Mouse (Mus musculus) lung, adult 2 months (tissue): ENCODE data around the gene Pheta1. TPM values are rescaled to one million over a fixed set of nuclear protein-coding genes. Genes with fewer than 3 reads are reported as not detected.

Source experiments
- DNase-seq: peaks from one replicate; pipeline ENCODE4 v3.0.0; 2022
- H3K4me1 ChIP-seq: fragments of 200-500 bp; 2 replicates; pipeline ENCODE4 v1.6.1; 2011; ENCODE audit warnings: low read length; ENCODE audit not compliant: control insufficient read depth, insufficient read depth
- H3K4me3 ChIP-seq: fragments of 200-500 bp; replicated peaks from 2 replicates; pipeline ENCODE3; 2011; ENCODE audit warnings: low read depth, mild to moderate bottlenecking, control low read depth, low read length; ENCODE audit errors: extremely low read depth
- CTCF ChIP-seq: fragments of 200-500 bp; IDR thresholded peaks from 2 replicates; pipeline ENCODE4 v1.5.1; 2011; ENCODE audit warnings: mild to moderate bottlenecking, low read length, control low read depth; ENCODE audit not compliant: insufficient read depth
- POLR2A ChIP-seq: fragments of 200-500 bp; IDR thresholded peaks from 2 replicates; pipeline ENCODE4 v1.6.1; 2011; ENCODE audit warnings: low read depth, mild to moderate bottlenecking, control low read depth, low read length, borderline replicate concordance; ENCODE audit errors: extremely low read depth
- WGBS: fragments of 180-500 bp; shearing (Covaris S2); methylation state at CpG from one replicate; pipeline ENCODE4 v1.1.7; 2018; 5-methylcytosine and 5-hydroxymethylcytosine counted together
- polyA plus RNA-seq: library from polyadenylated mRNA; depleted of rRNA; stranded (reverse); fragments of >200 nt; gene quantifications from 2 replicates; pipeline ENCODE4 v1.2.3, GENCODE M21; 2012; rRNA removed

Gene Pheta1
- 20.4 and 25.3 TPM in 2 replicates for polyA plus RNA-seq

GRCm38 (mm10) chr5:121848743-121849142 is at the start of gene Pheta1:
Pheta1 (plus strand) TSS chr5:121848984.
- peak within 1 kb of the TSS; percentile 96 for H3K4me3 ChIP-seq
- TF ChIP-seq CTCF (no peak), POLR2A (peak; percentile 81; the same call in 1 of the 2 replicates)
- peak; percentile 92 for DNase-seq
- under 1% methylated on average over 42 of the region's 42 CpGs for WGBS
- H3K4me1 ChIP-seq: peaks cover 13% of the 10 kb centered on the region

DNA sequence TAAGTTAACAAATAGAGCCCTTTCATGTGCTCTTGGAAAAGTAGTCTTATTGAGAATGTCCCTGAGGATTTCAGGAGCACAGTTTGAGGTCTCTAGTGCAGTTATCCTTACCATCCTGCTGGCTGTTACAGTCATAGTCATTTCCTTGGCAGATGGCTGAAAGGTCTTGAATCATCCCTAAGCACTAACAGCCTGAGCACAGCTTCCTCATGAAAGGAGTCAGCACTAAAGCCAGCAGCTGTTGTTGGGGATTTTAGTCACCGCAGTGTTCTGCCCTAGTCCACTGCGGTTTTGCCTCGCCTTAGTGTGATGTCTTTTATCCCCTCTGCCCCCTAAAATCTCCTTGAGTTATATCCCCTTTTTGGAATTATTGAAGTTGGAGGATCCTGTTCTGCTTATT is 41.6 kb upstream of the Pheta1 start:
- no peak overlapping the region for H3K4me3 ChIP-seq
- DNase-seq: no peak
- 78% methylated on average over 3 of the region's 3 CpGs for WGBS
- peaks cover 13% of the 10 kb centered on the region for H3K4me1 ChIP-seq
- no peak for TF ChIP-seq POLR2A
- TF ChIP-seq CTCF: no peak

GRCm38 (mm10) chr5:121808202-121808601 is 40.6 kb upstream of the Pheta1 start:
- WGBS: 84% methylated on average over 2 of the region's 2 CpGs
- TF ChIP-seq POLR2A: no peak
- TF ChIP-seq CTCF: no peak
- Histone ChIP-seq H3K4me3 (no peak overlapping the region), H3K4me1 (peaks cover 15% of the 10 kb centered on the region)
- no peak for DNase-seq

DNA sequence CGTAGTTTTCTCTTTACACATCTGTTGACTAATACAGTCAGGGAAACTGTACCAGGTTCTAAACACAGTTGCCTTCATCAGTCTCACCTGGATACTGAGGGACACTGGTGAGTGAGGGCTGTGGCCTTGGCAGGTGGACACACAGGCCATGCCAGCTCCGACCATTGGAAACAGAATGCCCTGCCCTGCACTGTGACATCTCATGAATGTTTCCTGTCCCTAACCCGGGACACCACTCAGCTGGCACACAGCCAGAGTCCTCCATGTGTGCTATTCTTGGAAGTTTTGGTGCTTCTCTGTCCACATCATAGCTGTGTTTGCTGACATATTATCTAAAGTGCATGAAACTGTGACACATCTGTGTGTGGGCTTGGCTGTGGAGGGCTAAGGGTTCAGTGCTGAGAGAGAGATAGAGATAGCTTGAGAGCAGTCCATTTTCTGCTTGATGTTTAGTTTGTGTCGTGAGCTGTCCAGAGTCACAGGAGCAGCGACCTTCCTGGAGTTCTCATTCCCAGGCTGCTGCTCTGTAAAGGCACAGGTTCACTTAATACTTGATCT is 39.0 kb upstream of the Pheta1 start:
- TF ChIP-seq POLR2A: no peak
- TF ChIP-seq CTCF: no peak
- no peak for DNase-seq
- 38% methylated on average over 5 of the region's 5 CpGs for WGBS

DNA sequence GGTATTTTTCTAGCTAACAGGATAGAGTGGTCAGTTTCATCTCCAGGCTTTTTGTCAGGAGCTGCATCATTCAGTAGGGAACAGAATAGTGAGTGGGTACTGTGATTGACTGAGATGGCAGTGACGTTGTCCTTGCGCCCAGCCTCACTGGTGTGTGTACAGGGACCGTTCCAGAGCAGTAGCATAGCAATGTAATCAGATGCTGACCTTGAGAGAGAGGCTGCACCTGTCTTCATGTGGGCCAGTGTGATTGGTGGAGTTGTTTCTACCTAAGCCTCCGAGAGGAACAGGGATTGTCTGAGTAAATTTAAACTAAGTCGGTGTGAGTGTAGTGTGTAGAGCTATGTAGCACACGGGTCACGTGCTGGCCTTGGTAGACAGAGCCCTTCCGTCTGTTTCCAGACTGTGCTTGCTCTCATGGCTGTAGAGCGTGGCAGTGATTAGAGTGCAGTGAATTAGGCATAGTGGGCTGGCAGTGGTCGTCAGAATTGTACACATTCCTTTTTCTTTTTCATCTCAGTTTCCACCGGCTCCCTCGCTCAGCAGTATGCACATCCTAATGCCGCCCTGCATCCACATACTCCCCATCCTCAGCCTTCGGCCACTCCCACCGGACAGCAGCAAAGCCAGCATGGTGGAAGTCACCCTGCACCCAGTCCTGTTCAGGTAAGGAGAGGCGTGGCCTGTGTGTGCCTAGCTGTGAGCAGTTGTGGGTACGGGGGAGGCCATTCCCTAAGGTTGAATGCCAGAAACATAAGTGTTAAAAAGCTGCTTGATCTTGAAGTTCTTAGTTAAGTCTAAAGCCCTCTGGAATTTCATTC is 38.2 kb upstream of the Pheta1 start:
- 85% methylated on average over 17 of the region's 17 CpGs for WGBS
- H3K4me3 ChIP-seq: no peak overlapping the region
- H3K4me1 ChIP-seq: peaks cover 18% of the 10 kb centered on the region
- no peak for TF ChIP-seq CTCF
- no peak for TF ChIP-seq POLR2A
- DNase-seq: no peak

More for the DNA sequence above, 39.0 kb upstream of the Pheta1 start:
- Histone ChIP-seq H3K4me3 (no peak overlapping the region), H3K4me1 (peaks cover 15% of the 10 kb centered on the region)

GRCm38 (mm10) chr5:121811485-121811931 is 37.3 kb upstream of the Pheta1 start:
- TF ChIP-seq CTCF (no peak), POLR2A (no peak)
- WGBS: 51% methylated on average over 5 of the region's 5 CpGs
- Histone ChIP-seq H3K4me1 (peaks cover 18% of the 10 kb centered on the region), H3K4me3 (no peak overlapping the region)
- no peak for DNase-seq

GRCm38 (mm10) chr5:121812526-121813243 is 36.1 kb upstream of the Pheta1 start:
- DNase-seq: no peak
- TF ChIP-seq POLR2A (no peak), CTCF (no peak)
- H3K4me1 ChIP-seq: peaks cover 18% of the 10 kb centered on the region
- WGBS: 70% methylated on average over 7 of the region's 7 CpGs
- H3K4me3 ChIP-seq: no peak overlapping the region

- WGBS: 92% methylated on average over 10 of the region's 10 CpGs
- Histone ChIP-seq H3K4me3 (no peak overlapping the region), H3K4me1 (peaks cover 18% of the 10 kb centered on the region)
- DNase-seq: no peak
- no peak for TF ChIP-seq CTCF
- no peak for TF ChIP-seq POLR2A
Observed at GRCm38 (mm10) chr5:121813744-121814143, 35.0 kb upstream of the Pheta1 start.

GRCm38 (mm10) chr5:121815067-121815466 is 33.7 kb upstream of the Pheta1 start:
- H3K4me1 ChIP-seq: peaks cover 15% of the 10 kb centered on the region
- H3K4me3 ChIP-seq: no peak overlapping the region
- WGBS: 43% methylated on average over 3 of the region's 3 CpGs
- DNase-seq: peak; percentile 54
- no peak for TF ChIP-seq POLR2A
- peak; percentile 51 for TF ChIP-seq CTCF
